Mouse (Mus musculus): ENCODE measurements around the gene Rassf7. TPM values are rescaled to one million over a fixed set of nuclear protein-coding genes. Genes with fewer than 3 reads are reported as not detected.

Gene Rassf7
- polyA plus RNA-seq, 1 experiment from 2014 or later: 27.2 TPM

DNA sequence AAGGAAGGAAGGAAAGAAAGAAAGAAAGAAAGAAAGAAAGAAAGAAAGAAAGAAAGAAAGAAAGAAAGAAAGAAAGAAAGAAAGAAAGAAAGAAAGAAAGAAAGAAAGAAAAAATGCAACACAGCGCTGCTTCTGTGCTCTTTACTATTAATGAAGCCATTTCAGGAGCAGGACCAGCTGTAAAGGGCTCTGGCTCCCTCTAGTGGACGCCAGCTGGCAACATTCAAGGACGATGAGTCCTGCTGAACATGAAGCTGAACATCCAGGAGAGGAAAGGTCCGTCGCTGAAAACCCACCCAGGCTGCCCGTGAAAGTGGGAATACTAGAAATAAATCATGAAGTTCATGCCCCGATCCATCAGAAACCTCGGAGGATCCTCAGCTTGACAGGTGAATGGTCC is 39.5 kb upstream of the Rassf7 start:
- H3K27ac ChIP-seq (replicated peaks; ENCODE audit: low read depth, low read length): no peak overlapping the region
- ATAC-seq (ENCODE audit: low FRiP score, low TSS enrichment) (no peak), DNase-seq (peak; percentile 95)
- H3K36me3 ChIP-seq (ENCODE audit: control insufficient read depth, insufficient read depth, low read length): no peaks in the 10 kb centered on the region
- H3K4me3 ChIP-seq (replicated peaks; ENCODE audit: low read depth, low read length): no peak overlapping the region
- WGBS: 3% methylated on average over 8 of the region's 8 CpGs
- 0 out of 2 replicates have a peak overlapping the region, but pooled peaks have one; percentile 1 for H3K4me2 ChIP-seq (ENCODE audit: low read length)
- H3K9me3 ChIP-seq (ENCODE audit: control insufficient read depth, low read length): no peaks in the 10 kb centered on the region
- H3K9ac ChIP-seq (replicated peaks; ENCODE audit: low read length): no peak overlapping the region
- no peaks in the 10 kb centered on the region for H3K27me3 ChIP-seq (ENCODE audit: control insufficient read depth, insufficient read depth, low read length)
- H3K4me1 ChIP-seq (ENCODE audit: control insufficient read depth, insufficient read depth, low read length): peaks cover 12% of the 10 kb centered on the region

DNA sequence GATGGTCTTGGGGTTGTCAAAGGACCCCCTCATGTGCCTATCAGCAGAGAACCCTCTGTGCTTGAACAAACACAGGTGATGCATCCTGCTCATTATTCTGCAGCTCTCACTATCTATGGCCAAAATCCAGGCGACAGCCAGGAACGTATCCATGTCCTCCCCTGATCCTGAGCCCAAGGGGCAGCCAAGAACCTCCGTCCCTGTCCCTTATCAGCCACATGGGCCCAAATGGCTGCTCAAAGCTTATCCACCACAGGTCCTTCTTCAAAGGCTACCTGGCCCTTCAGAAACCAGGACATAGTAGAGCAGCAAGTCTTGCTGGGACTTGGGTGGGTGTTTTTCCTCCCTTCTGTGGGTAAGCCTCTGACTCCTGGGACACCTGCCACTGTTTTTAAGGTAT is 27.5 kb upstream of the Rassf7 start:
- Histone ChIP-seq H3K36me3 (ENCODE audit: control insufficient read depth, insufficient read depth, low read length) (peaks cover 35% of the 10 kb centered on the region), H3K4me3 (replicated peaks; ENCODE audit: low read depth, low read length) (no peak overlapping the region), H3K27ac (replicated peaks; ENCODE audit: low read depth, low read length) (no peak overlapping the region), H3K4me2 (ENCODE audit: low read length) (no peak overlapping the region), H3K9ac (replicated peaks; ENCODE audit: low read length) (no peak overlapping the region), H3K4me1 (ENCODE audit: control insufficient read depth, insufficient read depth, low read length) (peaks cover 14% of the 10 kb centered on the region), H3K9me3 (ENCODE audit: control insufficient read depth, low read length) (no peaks in the 10 kb centered on the region), H3K27me3 (ENCODE audit: control insufficient read depth, insufficient read depth, low read length) (no peaks in the 10 kb centered on the region)
- ATAC-seq (ENCODE audit: low FRiP score, low TSS enrichment): no peak
- WGBS: 89% methylated on average over 3 of the region's 3 CpGs
- no peak for DNase-seq

DNA sequence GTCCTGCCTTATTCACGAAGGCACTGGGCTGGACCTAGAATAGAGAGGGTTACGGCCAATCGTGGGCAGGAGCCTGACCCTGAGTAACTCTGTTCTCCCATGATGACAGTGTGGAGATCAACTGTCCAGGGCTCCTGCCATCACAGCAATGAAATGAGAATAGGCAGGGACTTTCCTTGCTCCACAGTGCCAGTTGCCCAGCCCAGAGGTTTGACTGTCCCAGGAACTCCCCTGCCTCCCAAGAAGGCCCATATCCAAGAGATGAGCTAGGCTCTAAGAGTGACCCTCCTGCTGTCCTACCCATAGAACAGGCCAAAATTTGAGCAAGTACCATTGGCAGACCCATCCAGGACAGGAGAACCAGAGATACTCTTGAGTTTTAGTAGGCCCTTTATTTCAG is 26.9 kb upstream of the Rassf7 start:
- H3K27me3 ChIP-seq (ENCODE audit: control insufficient read depth, insufficient read depth, low read length): no peaks in the 10 kb centered on the region
- no peak overlapping the region for H3K27ac ChIP-seq (replicated peaks; ENCODE audit: low read depth, low read length)

DNA sequence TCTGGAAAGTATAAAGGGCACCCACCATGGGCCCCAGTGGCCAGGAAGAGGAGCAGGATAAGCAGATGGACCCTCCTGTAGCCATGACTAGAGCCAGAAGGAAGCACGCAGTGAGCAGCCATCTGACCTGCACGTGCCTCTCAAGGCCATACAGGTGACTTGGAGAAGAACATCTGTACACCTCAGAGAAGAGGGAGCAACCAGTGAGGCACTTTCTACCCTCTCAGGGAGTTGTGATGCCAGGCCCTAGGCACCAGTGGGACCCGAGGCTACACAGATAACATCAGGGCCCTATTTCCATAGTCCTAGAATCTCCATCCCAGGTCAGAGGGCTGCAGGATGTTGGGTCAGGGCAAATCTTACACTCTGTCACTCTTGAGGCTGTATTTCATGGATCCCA is 25.4 kb upstream of the Rassf7 start:
- DNase-seq (no peak), ATAC-seq (ENCODE audit: low FRiP score, low TSS enrichment) (no peak)
- Histone ChIP-seq H3K9ac (replicated peaks; ENCODE audit: low read length) (no peak overlapping the region), H3K36me3 (ENCODE audit: control insufficient read depth, insufficient read depth, low read length) (peaks cover 35% of the 10 kb centered on the region), H3K27me3 (ENCODE audit: control insufficient read depth, insufficient read depth, low read length) (no peaks in the 10 kb centered on the region), H3K4me2 (ENCODE audit: low read length) (no peak overlapping the region), H3K9me3 (ENCODE audit: control insufficient read depth, low read length) (no peaks in the 10 kb centered on the region), H3K4me1 (ENCODE audit: control insufficient read depth, insufficient read depth, low read length) (peaks cover 15% of the 10 kb centered on the region), H3K27ac (replicated peaks; ENCODE audit: low read depth, low read length) (no peak overlapping the region), H3K4me3 (replicated peaks; ENCODE audit: low read depth, low read length) (no peak overlapping the region)
- WGBS: 96% methylated on average over 3 of the region's 3 CpGs

More for the DNA sequence above, 26.9 kb upstream of the Rassf7 start:
- DNase-seq: no peak
- no peak overlapping the region for H3K4me3 ChIP-seq (replicated peaks; ENCODE audit: low read depth, low read length)
- H3K9ac ChIP-seq (replicated peaks; ENCODE audit: low read length): no peak overlapping the region
- no peaks in the 10 kb centered on the region for H3K9me3 ChIP-seq (ENCODE audit: control insufficient read depth, low read length)
- H3K4me2 ChIP-seq (ENCODE audit: low read length): no peak overlapping the region
- ATAC-seq (ENCODE audit: low FRiP score, low TSS enrichment): no peak
- peaks cover 14% of the 10 kb centered on the region for H3K4me1 ChIP-seq (ENCODE audit: control insufficient read depth, insufficient read depth, low read length)
- WGBS: 95% methylated on average over 3 of the region's 3 CpGs
- H3K36me3 ChIP-seq (ENCODE audit: control insufficient read depth, insufficient read depth, low read length): peaks cover 35% of the 10 kb centered on the region

DNA sequence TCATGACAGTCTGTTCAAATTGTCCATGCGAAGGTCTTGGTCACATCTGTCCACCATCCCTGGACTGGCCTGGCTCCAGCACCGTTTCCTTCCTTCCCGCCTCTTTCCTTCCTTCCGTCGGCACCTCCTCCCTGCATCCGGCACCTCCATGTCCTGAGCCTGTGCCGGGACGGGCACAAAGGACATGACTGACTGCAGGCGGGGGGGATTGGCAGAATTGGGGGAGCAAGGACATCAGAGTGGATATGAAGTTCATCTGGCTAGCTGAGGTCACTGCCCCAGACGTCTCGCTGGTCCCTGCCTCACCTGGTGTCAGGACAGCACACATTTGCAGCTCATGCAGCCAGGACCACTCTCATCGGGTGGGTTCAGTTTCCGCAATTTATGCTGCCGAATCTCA is 24.6 kb upstream of the Rassf7 start:
- ATAC-seq (ENCODE audit: low FRiP score, low TSS enrichment) (no peak), DNase-seq (no peak)
- H3K4me2 ChIP-seq (ENCODE audit: low read length): no peak overlapping the region
- peaks cover 20% of the 10 kb centered on the region for H3K4me1 ChIP-seq (ENCODE audit: control insufficient read depth, insufficient read depth, low read length)
- WGBS: 88% methylated on average over 14 of the region's 14 CpGs
- no peaks in the 10 kb centered on the region for H3K27me3 ChIP-seq (ENCODE audit: control insufficient read depth, insufficient read depth, low read length)
- H3K36me3 ChIP-seq (ENCODE audit: control insufficient read depth, insufficient read depth, low read length): peaks cover 35% of the 10 kb centered on the region
- H3K27ac ChIP-seq (replicated peaks; ENCODE audit: low read depth, low read length): no peak overlapping the region
- no peak overlapping the region for H3K4me3 ChIP-seq (replicated peaks; ENCODE audit: low read depth, low read length)
- no peak overlapping the region for H3K9ac ChIP-seq (replicated peaks; ENCODE audit: low read length)
- no peaks in the 10 kb centered on the region for H3K9me3 ChIP-seq (ENCODE audit: control insufficient read depth, low read length)

DNA sequence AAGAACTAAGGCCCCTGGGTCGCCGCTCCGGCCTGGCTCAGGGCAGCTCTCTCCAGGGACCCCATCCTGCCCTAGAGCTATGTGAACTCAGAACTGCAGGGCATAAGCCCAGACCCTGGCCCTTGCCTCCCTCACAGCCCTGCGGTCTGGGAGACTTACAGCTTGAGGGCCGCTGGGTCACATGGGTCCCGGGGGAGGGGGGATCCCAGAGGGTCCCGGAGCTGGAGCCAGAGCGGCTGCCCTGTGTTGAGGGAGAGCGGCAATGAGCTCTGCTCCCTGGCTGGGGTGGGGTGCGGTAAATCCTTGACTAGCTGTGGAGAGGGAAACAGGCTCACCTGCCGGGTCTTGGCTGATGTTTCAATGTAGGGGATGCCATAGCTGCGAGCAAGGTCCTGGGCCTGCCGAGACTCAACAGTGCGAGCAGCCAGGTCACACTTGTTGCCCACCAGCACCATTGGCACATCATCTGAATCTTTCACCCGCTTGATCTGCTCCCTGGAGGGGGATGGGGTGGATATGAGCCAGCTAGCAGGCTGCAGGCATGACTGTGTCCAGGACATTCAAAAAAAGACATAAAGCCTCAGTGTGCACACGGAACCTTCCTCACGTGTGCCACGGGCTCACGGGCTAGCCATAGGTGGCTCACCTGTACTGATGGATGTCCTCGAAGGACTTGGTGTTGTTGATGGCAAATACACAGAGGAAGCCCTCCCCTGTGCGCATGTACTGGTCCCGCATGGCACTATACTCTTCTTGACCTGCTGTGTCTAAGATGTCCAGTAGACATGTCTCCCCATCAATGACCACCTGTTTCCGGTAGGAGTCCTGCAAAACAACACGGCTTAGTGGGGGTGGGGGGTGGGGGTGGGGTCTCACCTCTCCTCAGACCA is 23.6 kb upstream of the Rassf7 start:
- H3K9me3 ChIP-seq (ENCODE audit: control insufficient read depth, low read length): no peaks in the 10 kb centered on the region
- H3K4me3 ChIP-seq (replicated peaks; ENCODE audit: low read depth, low read length): peak overlapping the region; percentile 88; the same call in 1 of the 2 replicates
- WGBS: 94% methylated on average over 24 of the region's 24 CpGs
- no peak for ATAC-seq (ENCODE audit: low FRiP score, low TSS enrichment)
- no peak overlapping the region for H3K27ac ChIP-seq (replicated peaks; ENCODE audit: low read depth, low read length)
- peaks cover 20% of the 10 kb centered on the region for H3K4me1 ChIP-seq (ENCODE audit: control insufficient read depth, insufficient read depth, low read length)
- H3K9ac ChIP-seq (replicated peaks; ENCODE audit: low read length): no peak overlapping the region; the same call in 1 of the 2 replicates
- peak overlapping the region; percentile 97 for H3K4me2 ChIP-seq (ENCODE audit: low read length)
- no peak for DNase-seq
- H3K36me3 ChIP-seq (ENCODE audit: control insufficient read depth, insufficient read depth, low read length): peaks cover 35% of the 10 kb centered on the region
- no peaks in the 10 kb centered on the region for H3K27me3 ChIP-seq (ENCODE audit: control insufficient read depth, insufficient read depth, low read length)

DNA sequence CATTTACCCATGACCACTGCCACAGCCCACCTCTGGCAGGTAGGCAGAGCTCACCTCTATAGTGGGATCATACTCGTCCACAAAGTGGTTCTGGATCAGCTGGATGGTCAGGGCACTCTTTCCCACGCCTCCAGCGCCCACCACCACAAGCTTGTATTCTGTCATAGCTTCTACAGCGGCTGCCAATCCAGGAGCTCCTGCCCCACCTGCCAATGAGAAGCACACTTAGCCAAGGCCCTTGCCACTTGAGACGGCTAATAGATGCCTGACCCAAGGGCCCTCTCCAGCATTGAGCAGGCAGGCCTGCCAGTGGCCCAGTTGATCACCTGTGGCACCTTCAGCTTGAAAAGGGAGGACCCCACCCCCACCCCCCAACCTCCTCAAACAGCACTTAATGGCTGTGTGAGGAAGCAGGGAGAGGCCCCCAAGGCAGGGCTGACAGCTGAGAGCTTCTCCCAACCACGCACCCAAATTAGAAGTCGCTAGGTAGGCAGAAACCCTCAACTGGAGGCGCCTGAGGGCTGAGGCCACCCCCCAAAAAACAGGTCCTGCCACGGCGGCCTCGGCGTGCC is 22.8 kb upstream of the Rassf7 start:
- DNase-seq (no peak), ATAC-seq (ENCODE audit: low FRiP score, low TSS enrichment) (no peak)
- Histone ChIP-seq H3K27ac (replicated peaks; ENCODE audit: low read depth, low read length) (no peak overlapping the region), H3K9ac (replicated peaks; ENCODE audit: low read length) (peak overlapping the region; percentile 93), H3K27me3 (ENCODE audit: control insufficient read depth, insufficient read depth, low read length) (no peaks in the 10 kb centered on the region), H3K4me3 (replicated peaks; ENCODE audit: low read depth, low read length) (peak overlapping the region; percentile 88), H3K36me3 (ENCODE audit: control insufficient read depth, insufficient read depth, low read length) (peaks cover 35% of the 10 kb centered on the region), H3K4me2 (ENCODE audit: low read length) (peak overlapping the region; percentile 97), H3K9me3 (ENCODE audit: control insufficient read depth, low read length) (no peaks in the 10 kb centered on the region), H3K4me1 (ENCODE audit: control insufficient read depth, insufficient read depth, low read length) (peaks cover 20% of the 10 kb centered on the region)
- 28% methylated on average over 12 of the region's 12 CpGs for WGBS

DNA sequence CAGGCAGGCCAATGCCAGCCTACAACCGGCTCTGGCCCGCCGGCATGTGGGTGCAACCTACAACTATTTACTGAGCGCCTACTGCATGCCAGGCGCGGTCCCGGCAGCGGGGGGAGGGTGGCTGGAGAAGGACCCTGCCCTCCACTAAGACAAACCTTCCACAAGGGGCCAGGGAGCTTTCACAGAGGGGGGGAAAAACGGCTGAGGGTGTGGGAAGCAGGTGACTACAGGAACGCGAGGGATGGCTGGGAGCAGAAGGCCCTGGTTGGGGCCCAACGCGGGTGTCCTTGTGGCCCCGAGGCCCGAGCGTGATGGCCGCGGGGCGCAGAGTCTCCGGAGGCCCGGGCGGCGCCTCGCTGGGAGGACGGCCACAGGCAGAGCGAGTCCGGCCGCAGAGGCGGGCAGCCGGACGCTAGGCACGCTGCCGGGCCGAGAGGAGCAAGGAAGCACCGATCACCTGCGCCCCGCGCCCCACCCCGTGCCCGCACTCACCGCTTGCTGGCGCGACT is 22.3 kb upstream of the Rassf7 start:
- H3K9ac ChIP-seq (replicated peaks; ENCODE audit: low read length): peak overlapping the region; percentile 93
- ATAC-seq (ENCODE audit: low FRiP score, low TSS enrichment) (no peak), DNase-seq (no peak)
- peaks cover 35% of the 10 kb centered on the region for H3K36me3 ChIP-seq (ENCODE audit: control insufficient read depth, insufficient read depth, low read length)
- H3K9me3 ChIP-seq (ENCODE audit: control insufficient read depth, low read length): no peaks in the 10 kb centered on the region
- H3K4me1 ChIP-seq (ENCODE audit: control insufficient read depth, insufficient read depth, low read length): peaks cover 20% of the 10 kb centered on the region
- H3K27ac ChIP-seq (replicated peaks; ENCODE audit: low read depth, low read length): peak overlapping the region; percentile 81
- no peaks in the 10 kb centered on the region for H3K27me3 ChIP-seq (ENCODE audit: control insufficient read depth, insufficient read depth, low read length)
- H3K4me2 ChIP-seq (ENCODE audit: low read length): peak overlapping the region; percentile 97
- under 1% methylated on average over 43 of the region's 43 CpGs for WGBS
- H3K4me3 ChIP-seq (replicated peaks; ENCODE audit: low read depth, low read length): peak overlapping the region; percentile 88

All from midbrain, embryonic 14.5 days (tissue).